Comparison of ENCODE assay signal across 11 mouse cellular contexts in the genomic region with DNA sequence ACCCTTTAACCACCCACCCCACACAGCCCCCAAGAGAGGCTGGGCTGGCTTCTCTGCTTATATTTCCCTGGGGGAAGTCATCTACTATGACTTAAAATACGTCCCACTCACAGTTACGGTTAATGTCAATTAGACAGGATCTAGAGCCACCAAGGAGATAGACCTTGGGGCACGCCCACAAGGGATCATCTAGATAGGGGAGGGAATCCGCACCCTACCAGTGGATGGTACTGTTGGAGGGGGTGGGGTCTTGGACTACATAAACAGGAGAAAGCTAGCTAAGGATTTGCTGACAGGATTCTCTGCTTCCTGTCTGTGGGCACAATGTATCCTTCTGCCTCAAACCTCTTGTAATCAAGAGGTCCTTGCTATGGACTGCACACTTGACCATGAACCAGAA.
"Had no signal": no experiment of that assay in that cellular context is flagged by ENCODE, and none has a peak within 500 bp of the region (broad histone marks: within the 10 kb centered on the region; RNA-seq: fewer than 3 reads in every experiment).

No protein-coding gene starts in this region.

- H3K27ac ChIP-seq: kidney, embryonic 15.5 days; limb, embryonic 13.5 days; midbrain, embryonic 15.5 days; neural tube, embryonic 12.5 days; stomach, postnatal 0 days had no signal

- H3K4me3 ChIP-seq: kidney, embryonic 15.5 days; limb, embryonic 13.5 days; midbrain, embryonic 15.5 days; neural tube, embryonic 12.5 days had no signal

- H3K9me3 ChIP-seq: kidney, embryonic 15.5 days; limb, embryonic 13.5 days; midbrain, embryonic 15.5 days; neural tube, embryonic 12.5 days had no signal

- DNase-seq: kidney, adult 18-20 months; kidney, postnatal 14 days; left cerebral cortex, postnatal 4 days; lung, adult 18-20 months; thymus, postnatal 4 days had no signal

- H3K27me3 ChIP-seq: kidney, embryonic 15.5 days; limb, embryonic 13.5 days; midbrain, embryonic 15.5 days; neural tube, embryonic 12.5 days had no signal

- H3K4me2 ChIP-seq: kidney, embryonic 15.5 days; limb, embryonic 13.5 days; midbrain, embryonic 11.5 days; midbrain, embryonic 15.5 days; neural tube, embryonic 12.5 days had no signal

- H3K9ac ChIP-seq: kidney, embryonic 15.5 days; limb, embryonic 13.5 days; midbrain, embryonic 15.5 days; neural tube, embryonic 12.5 days had no signal

- H3K4me1 ChIP-seq: kidney, embryonic 15.5 days; limb, embryonic 13.5 days; midbrain, embryonic 15.5 days; neural tube, embryonic 12.5 days had no signal
